Comparison of ENCODE assay signal across 8 mouse cellular contexts in genomic region chr12:110277259-110277964, GRCm38 (mm10). TPM values are rescaled to one million over a fixed set of nuclear protein-coding genes. Genes with fewer than 3 reads are reported as not detected.
A peak's percentile ranks its signal among the peaks of the same experiment; 100 is the strongest.
DNase-seq lines count a peak whose midpoint lies in the region; ATAC-seq and TF ChIP-seq lines count a peak whose summit lies in the region.

No protein-coding gene starts in this region.

- no peak for TF ChIP-seq POLR2A in liver, adult 2 months (IDR thresholded peaks at IDR 0.05; ENCODE audit: extremely low read depth, insufficient read depth, low read length)
- TF ChIP-seq POLR2A in limb, embryonic 14.5 days (IDR thresholded peaks at IDR 0.05; ENCODE audit: borderline replicate concordance, extremely low read depth, insufficient read depth, insufficient read length): no peak

- peak overlapping the region; percentile 58 for H3K4me2 ChIP-seq in forebrain, embryonic 14.5 days (ENCODE audit: low read length)
- peak overlapping the region; percentile 77 for H3K4me2 ChIP-seq in limb, embryonic 14.5 days (replicated peaks; ENCODE audit: low read depth, low read length, severe bottlenecking)
- peak overlapping the region; percentile 79 for H3K4me2 ChIP-seq in stomach, embryonic 14.5 days (replicated peaks; ENCODE audit: low read depth, low read length)

- peak overlapping the region; percentile 40; the same call in 1 of the 2 replicates for H3K4me3 ChIP-seq in liver, adult 2 months (ENCODE audit: insufficient read depth, low read depth, low read length)
- H3K4me3 ChIP-seq in forebrain, embryonic 14.5 days (ENCODE audit: low read depth, low read length): peak overlapping the region; percentile 37
- H3K4me3 ChIP-seq in limb, embryonic 14.5 days (replicated peaks; ENCODE audit: low read length): peak overlapping the region; percentile 43
- H3K4me3 ChIP-seq in stomach, embryonic 14.5 days (ENCODE audit: low read depth, low read length): peak overlapping the region; percentile 38

- no peak for ATAC-seq in forebrain, embryonic 14.5 days
- ATAC-seq in limb, embryonic 14.5 days (ENCODE audit: low FRiP score, low read depth): peak; percentile 7; the same call in 1 of the 2 replicates
- ATAC-seq in stomach, embryonic 14.5 days (ENCODE audit: insufficient number of reproducible peaks, insufficient read depth, low FRiP score, low read depth): no peak
- ATAC-seq in megakaryocyte progenitor cell, adult 5-6 weeks (replicated peaks; ENCODE audit: poor library complexity): no peak

- H3K79me2 ChIP-seq in liver, adult 2 months (ENCODE audit: control insufficient read depth, insufficient read depth, low read length): no peaks in the 10 kb centered on the region

- H3K27me3 ChIP-seq in liver, adult 2 months (ENCODE audit: control insufficient read depth, insufficient read depth, low read length): peaks cover 12% of the 10 kb centered on the region; the same call in 1 of the 2 replicates
- H3K27me3 ChIP-seq in forebrain, embryonic 14.5 days (replicated peaks; ENCODE audit: control insufficient read depth, insufficient read depth, low read length): peaks cover 72% of the 10 kb centered on the region
- H3K27me3 ChIP-seq in limb, embryonic 14.5 days (ENCODE audit: control insufficient read depth, insufficient read depth, low read length): peaks cover 85% of the 10 kb centered on the region
- peaks cover 68% of the 10 kb centered on the region for H3K27me3 ChIP-seq in stomach, embryonic 14.5 days (ENCODE audit: control insufficient read depth, insufficient read depth, low read length)

- DNase-seq in liver, adult 2 months (ENCODE audit: extremely low read depth, low read depth, low spot score): no peak
- DNase-seq in liver: no peak
- no peak for DNase-seq in forebrain, embryonic 14.5 days (ENCODE audit: low spot score)
- no peak for DNase-seq in limb, embryonic 14.5 days (ENCODE audit: low spot score)
- DNase-seq in left cerebral cortex, postnatal 36 days (ENCODE audit: low spot score in 2 of 2): no peak
- no peak for DNase-seq in ovary, postnatal 14 days (ENCODE audit: low spot score)

- TF ChIP-seq CTCF in liver, adult 2 months (IDR thresholded peaks at IDR 0.05; ENCODE audit: low read depth, low read length): no peak

- no peaks in the 10 kb centered on the region; the same call in 1 of the 2 replicates for H3K4me1 ChIP-seq in liver, adult 2 months (ENCODE audit: control insufficient read depth, insufficient read depth, low read length)
- H3K4me1 ChIP-seq in forebrain, embryonic 14.5 days (ENCODE audit: control insufficient read depth, insufficient read depth, low read length): peaks cover 4% of the 10 kb centered on the region; the same call in 1 of the 2 replicates
- peaks cover 7% of the 10 kb centered on the region; the same call in 1 of the 2 replicates for H3K4me1 ChIP-seq in limb, embryonic 14.5 days (ENCODE audit: control insufficient read depth, insufficient read depth, low read length)
- H3K4me1 ChIP-seq in stomach, embryonic 14.5 days (ENCODE audit: control insufficient read depth, insufficient read depth, low read length): 0 out of 2 replicates have a peak, but pooled peaks cover 6% of the 10 kb centered on the region

- peak overlapping the region; percentile 73 for H3K9ac ChIP-seq in liver, adult 2 months (ENCODE audit: low read depth, low read length)
- H3K9ac ChIP-seq in forebrain, embryonic 14.5 days (ENCODE audit: low read length): no peak overlapping the region
- H3K9ac ChIP-seq in limb, embryonic 14.5 days (ENCODE audit: low read depth, low read length, severe bottlenecking): peak overlapping the region; percentile 21; the same call in 1 of the 2 replicates
- H3K9ac ChIP-seq in stomach, embryonic 14.5 days (replicated peaks; ENCODE audit: low read depth, low read length): no peak overlapping the region

- H3K36me3 ChIP-seq in liver, adult 2 months (ENCODE audit: control insufficient read depth, insufficient read depth, low read length): no peaks in the 10 kb centered on the region
- no peaks in the 10 kb centered on the region for H3K36me3 ChIP-seq in forebrain, embryonic 14.5 days (ENCODE audit: control insufficient read depth, insufficient read depth, low read length)
- H3K36me3 ChIP-seq in limb, embryonic 14.5 days (ENCODE audit: control insufficient read depth, insufficient read depth, low read length): no peaks in the 10 kb centered on the region
- H3K36me3 ChIP-seq in stomach, embryonic 14.5 days (ENCODE audit: control insufficient read depth, insufficient read depth, low read length): no peaks in the 10 kb centered on the region

- no peaks in the 10 kb centered on the region for H3K9me3 ChIP-seq in forebrain, embryonic 14.5 days (replicated peaks; ENCODE audit: control insufficient read depth, low read length)
- no peaks in the 10 kb centered on the region for H3K9me3 ChIP-seq in limb, embryonic 14.5 days (ENCODE audit: control insufficient read depth, low read length)
- no peaks in the 10 kb centered on the region for H3K9me3 ChIP-seq in stomach, embryonic 14.5 days (ENCODE audit: control insufficient read depth, low read depth, low read length)

- intact Hi-C loops in left cerebral cortex, postnatal 36 days (cut with DNase I): no loop called here

- H3K27ac ChIP-seq in liver, adult 2 months (replicated peaks; ENCODE audit: insufficient read depth, low read depth, low read length): no peak overlapping the region
- H3K27ac ChIP-seq in forebrain, embryonic 14.5 days (ENCODE audit: low read depth, low read length): no peak overlapping the region
- H3K27ac ChIP-seq in limb, embryonic 14.5 days (replicated peaks; ENCODE audit: low read depth, low read length): no peak overlapping the region
- H3K27ac ChIP-seq in stomach, embryonic 14.5 days (ENCODE audit: low read length): no peak overlapping the region

- 19% methylated on average over 33 of the region's 33 CpGs for WGBS in liver, adult 2 months
- 3% methylated on average over 33 of the region's 33 CpGs for WGBS in forebrain, embryonic 14.5 days
- 3% methylated on average over 33 of the region's 33 CpGs for whole genome bisulfite sequencing in limb, embryonic 14.5 days
- WGBS in stomach, embryonic 14.5 days: 3% methylated on average over 33 of the region's 33 CpGs

RNA-seq across cellular contexts. Expression of gene Dio3, which starts 1.5 kb away (rescaled TPM):
- total RNA-seq in liver, adult 2 months (2014; rRNA removed): 0.09 and 0.40 TPM in 2 replicates
- polyA plus RNA-seq in liver, adult 2 months (2012; rRNA removed): 0.13 and 0.22 TPM in 2 replicates
- polyA plus RNA-seq in forebrain, embryonic 14.5 days (2014; fragmentation: Nextera tagmentation; extraction: Ambion mirVana): 1.1 and 1.3 TPM in 2 replicates
- 6.9 and 8.2 TPM in 2 replicates for polyA plus RNA-seq in limb, embryonic 14.5 days (2012; rRNA removed)
- polyA plus RNA-seq in limb, embryonic 14.5 days (2014; fragmentation: Nextera tagmentation; extraction: Ambion mirVana): 0.54 and 0.59 TPM in 2 replicates
- 0.39 and 0.45 TPM in 2 replicates for polyA plus RNA-seq in stomach, embryonic 14.5 days (2014; fragmentation: Nextera tagmentation; extraction: Ambion mirVana)
- 1 to 10 TPM; 1.8 to 2.8 TPM for total RNA-seq in left cerebral cortex, postnatal 36 days (2021)
- total RNA-seq in megakaryocyte progenitor cell, adult 5-6 weeks (2015): not detected in 2 replicates
- total RNA-seq in megakaryocyte progenitor cell, adult 5-6 weeks (2017): not detected in 2 replicates

Comparison
In these comparisons a context has a peak if more than half of its experiments do, and no peak if none do; other contexts are left out.
1. H3K9ac ChIP-seq: peak in liver, adult 2 months (single experiment) and limb, embryonic 14.5 days (single experiment); none in forebrain, embryonic 14.5 days (single experiment) and stomach, embryonic 14.5 days (single experiment).
2. Peak in every context shown above with its lines, with median percentiles within 50 percentile points of each other: H3K4me3 ChIP-seq and H3K4me2 ChIP-seq.